Mouse (Mus musculus): Measurements from ENCODE around the gene Pex5. TPM values are rescaled to one million over a fixed set of nuclear protein-coding genes. Genes with fewer than 3 reads are reported as not detected.
A peak's percentile ranks its signal among the peaks of the same experiment; 100 is the strongest.

The Pex5 gene
- total and polyA plus RNA-seq, 2 experiments from 2014 or later, result 49.0 to 74.4 TPM

DNA sequence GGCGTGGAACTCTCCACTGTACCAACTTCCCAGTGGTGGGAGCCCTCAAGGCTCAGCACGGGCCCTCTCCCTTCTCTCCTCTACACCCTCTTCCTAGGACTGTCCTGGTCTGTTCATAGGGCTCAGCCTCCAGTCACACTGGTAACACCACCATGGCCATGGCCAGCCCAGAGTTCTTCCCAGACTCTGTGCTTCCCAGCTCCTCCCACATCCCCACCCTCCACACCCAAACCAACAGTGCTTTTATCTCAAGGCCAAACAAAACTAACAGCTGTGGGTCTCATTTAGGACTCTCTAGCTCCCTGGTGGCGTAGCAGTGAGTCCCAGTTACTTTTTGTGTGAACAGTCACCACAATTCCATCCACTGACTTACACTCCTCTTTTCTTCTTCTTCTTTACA, 37.1 kb upstream of the Pex5 start:
- H3K36me3 ChIP-seq (ENCODE audit: insufficient read depth, low read length), result peaks cover 8% of the 10 kb centered on the region
- H3K27me3 ChIP-seq (ENCODE audit: insufficient read depth, low read length), result no peaks in the 10 kb centered on the region
- no peak overlapping the region for H3K27ac ChIP-seq
- no peaks in the 10 kb centered on the region for H3K4me1 ChIP-seq (ENCODE audit: insufficient read depth, low read length)
- ATAC-seq, result no peak
- H3K9me3 ChIP-seq (ENCODE audit: low read length), result no peaks in the 10 kb centered on the region
- DNase-seq (ENCODE audit: low spot score), result no peak
- no peak overlapping the region for H3K4me2 ChIP-seq (ENCODE audit: low read depth, low read length)
- no peak overlapping the region for H3K4me3 ChIP-seq (ENCODE audit: low read length)
- 72% methylated on average over 3 of the region's 3 CpGs for WGBS
- H3K9ac ChIP-seq (replicated peaks; ENCODE audit: low read length), result no peak overlapping the region
- TF ChIP-seq CTCF (IDR thresholded peaks at IDR 0.05; ENCODE audit: low read depth), result no peak

DNA sequence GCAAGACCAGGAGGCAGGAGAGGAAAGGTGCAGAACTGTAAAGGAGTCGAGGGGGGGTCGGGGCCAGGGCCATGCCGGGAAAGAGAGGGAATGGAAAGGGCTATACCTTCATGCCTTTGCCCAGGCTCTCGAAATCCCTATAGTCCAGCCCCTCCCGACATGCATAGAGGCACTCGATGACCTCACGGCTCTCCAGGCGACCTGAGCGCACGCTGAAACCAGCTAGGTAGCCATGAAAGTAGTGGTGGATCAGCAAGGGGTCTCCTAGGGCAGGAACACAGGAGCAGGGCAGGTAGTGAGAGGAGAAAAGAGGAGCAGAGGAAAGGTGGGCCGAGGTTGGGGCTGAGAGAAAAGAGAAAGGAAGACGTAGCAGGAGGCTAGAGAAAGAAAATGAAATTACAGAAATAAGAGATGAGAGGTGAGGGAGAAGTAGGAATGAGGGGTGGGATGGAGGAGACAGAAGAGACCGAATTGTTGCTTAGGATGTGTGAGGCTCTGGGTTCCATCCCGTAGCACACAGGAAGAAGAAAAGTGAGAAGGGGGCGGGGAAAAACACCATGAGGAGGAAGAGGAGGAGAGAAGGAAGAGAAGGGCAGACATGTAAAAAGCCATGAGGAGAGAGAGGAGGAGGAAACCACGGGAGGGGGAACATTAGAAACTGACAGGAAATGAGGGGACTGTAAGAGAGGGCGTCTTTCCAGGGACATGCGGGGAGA, 35.0 kb upstream of the Pex5 start:
- TF ChIP-seq CTCF (IDR thresholded peaks at IDR 0.05; ENCODE audit: low read depth), result no peak
- Histone ChIP-seq H3K27me3 (ENCODE audit: insufficient read depth, low read length) (no peaks in the 10 kb centered on the region), H3K9ac (replicated peaks; ENCODE audit: low read length) (no peak overlapping the region), H3K4me3 (ENCODE audit: low read length) (no peak overlapping the region), H3K4me2 (ENCODE audit: low read depth, low read length) (no peak overlapping the region), H3K27ac (no peak overlapping the region), H3K36me3 (ENCODE audit: insufficient read depth, low read length) (peaks cover 8% of the 10 kb centered on the region), H3K9me3 (ENCODE audit: low read length) (no peaks in the 10 kb centered on the region), H3K4me1 (ENCODE audit: insufficient read depth, low read length) (no peaks in the 10 kb centered on the region)
- ATAC-seq (no peak), DNase-seq (ENCODE audit: low spot score) (no peak)
- 88% methylated on average over 18 of the region's 18 CpGs for WGBS

- ATAC-seq, result peak; percentile 31; the same call in 1 of the 2 replicates
- no peaks in the 10 kb centered on the region for H3K4me1 ChIP-seq (ENCODE audit: insufficient read depth, low read length)
- WGBS, result 93% methylated on average over 16 of the region's 16 CpGs
Measured at GRCm38 (mm10) chr6:124448959-124449667, 34.2 kb upstream of the Pex5 start.

GRCm38 (mm10) chr6:124448186-124448852, 33.5 kb upstream of the Pex5 start:
- Histone ChIP-seq H3K9ac (replicated peaks; ENCODE audit: low read length) (no peak overlapping the region), H3K27me3 (ENCODE audit: insufficient read depth, low read length) (no peaks in the 10 kb centered on the region), H3K4me3 (ENCODE audit: low read length) (no peak overlapping the region), H3K9me3 (ENCODE audit: low read length) (no peaks in the 10 kb centered on the region), H3K4me2 (ENCODE audit: low read depth, low read length) (no peak overlapping the region), H3K4me1 (ENCODE audit: insufficient read depth, low read length) (no peaks in the 10 kb centered on the region), H3K36me3 (ENCODE audit: insufficient read depth, low read length) (peaks cover 16% of the 10 kb centered on the region), H3K27ac (no peak overlapping the region)
- DNase-seq (ENCODE audit: low spot score), result no peak
- no peak for ATAC-seq
- 75% methylated on average over 10 of the region's 10 CpGs for WGBS
- peak; percentile 54 for TF ChIP-seq CTCF (IDR thresholded peaks at IDR 0.05; ENCODE audit: low read depth)

More at GRCm38 (mm10) chr6:124448959-124449667, 34.2 kb upstream of the Pex5 start:
- H3K36me3 ChIP-seq (ENCODE audit: insufficient read depth, low read length), result peaks cover 11% of the 10 kb centered on the region
- H3K4me2 ChIP-seq (ENCODE audit: low read depth, low read length), result no peak overlapping the region
- DNase-seq (ENCODE audit: low spot score), result no peak
- H3K9ac ChIP-seq (replicated peaks; ENCODE audit: low read length), result no peak overlapping the region
- TF ChIP-seq CTCF (IDR thresholded peaks at IDR 0.05; ENCODE audit: low read depth), result no peak
- H3K9me3 ChIP-seq (ENCODE audit: low read length), result no peaks in the 10 kb centered on the region
- H3K4me3 ChIP-seq (ENCODE audit: low read length), result no peak overlapping the region
- no peak overlapping the region for H3K27ac ChIP-seq
- H3K27me3 ChIP-seq (ENCODE audit: insufficient read depth, low read length), result no peaks in the 10 kb centered on the region

GRCm38 (mm10) chr6:124447356-124447755, 32.5 kb upstream of the Pex5 start:
- Histone ChIP-seq H3K9me3 (ENCODE audit: low read length) (no peaks in the 10 kb centered on the region), H3K27ac (no peak overlapping the region), H3K4me3 (ENCODE audit: low read length) (no peak overlapping the region), H3K27me3 (ENCODE audit: insufficient read depth, low read length) (no peaks in the 10 kb centered on the region), H3K9ac (replicated peaks; ENCODE audit: low read length) (no peak overlapping the region), H3K4me1 (ENCODE audit: insufficient read depth, low read length) (no peaks in the 10 kb centered on the region), H3K4me2 (ENCODE audit: low read depth, low read length) (no peak overlapping the region), H3K36me3 (ENCODE audit: insufficient read depth, low read length) (peaks cover 16% of the 10 kb centered on the region)
- 75% methylated on average over 2 of the region's 2 CpGs for WGBS
- DNase-seq (ENCODE audit: low spot score) (no peak), ATAC-seq (no peak)
- no peak for TF ChIP-seq CTCF (IDR thresholded peaks at IDR 0.05; ENCODE audit: low read depth)

GRCm38 (mm10) chr6:124446459-124446858, 31.6 kb upstream of the Pex5 start:
- Histone ChIP-seq H3K4me1 (ENCODE audit: insufficient read depth, low read length) (no peaks in the 10 kb centered on the region), H3K27ac (no peak overlapping the region), H3K9me3 (ENCODE audit: low read length) (no peaks in the 10 kb centered on the region), H3K27me3 (ENCODE audit: insufficient read depth, low read length) (no peaks in the 10 kb centered on the region), H3K9ac (replicated peaks; ENCODE audit: low read length) (no peak overlapping the region), H3K36me3 (ENCODE audit: insufficient read depth, low read length) (peaks cover 16% of the 10 kb centered on the region), H3K4me3 (ENCODE audit: low read length) (no peak overlapping the region), H3K4me2 (ENCODE audit: low read depth, low read length) (no peak overlapping the region)
- no peak for DNase-seq (ENCODE audit: low spot score)
- 96% methylated on average over 9 of the region's 9 CpGs for WGBS
- ATAC-seq, result no peak
- TF ChIP-seq CTCF (IDR thresholded peaks at IDR 0.05; ENCODE audit: low read depth), result no peak

Measured in hindbrain, postnatal 0 days (tissue).